Mouse (Mus musculus) left cerebral cortex, postnatal 25 days (tissue): ENCODE measurements at regions not wholly inside any gene's neighbourhood (a gene's known extent, or its start where the extent isn't known, plus 50 kb on each side); places are given as distances from the start of the nearest gene placed in this dataset.

ENCODE experiments used
- DNase-seq, 2 experiments: peaks; one replicate each; pipeline ENCODE4 v3.0.0; 2022; ENCODE audit warnings: low spot score in 2 of 2, mixed read lengths in 1 of 2
- intact Hi-C: fragments of 180-260 bp; cut with DNase I; formaldehyde crosslinking; loops from one replicate; pipeline ENCODE4 v1.15.1; 2025

DNA sequence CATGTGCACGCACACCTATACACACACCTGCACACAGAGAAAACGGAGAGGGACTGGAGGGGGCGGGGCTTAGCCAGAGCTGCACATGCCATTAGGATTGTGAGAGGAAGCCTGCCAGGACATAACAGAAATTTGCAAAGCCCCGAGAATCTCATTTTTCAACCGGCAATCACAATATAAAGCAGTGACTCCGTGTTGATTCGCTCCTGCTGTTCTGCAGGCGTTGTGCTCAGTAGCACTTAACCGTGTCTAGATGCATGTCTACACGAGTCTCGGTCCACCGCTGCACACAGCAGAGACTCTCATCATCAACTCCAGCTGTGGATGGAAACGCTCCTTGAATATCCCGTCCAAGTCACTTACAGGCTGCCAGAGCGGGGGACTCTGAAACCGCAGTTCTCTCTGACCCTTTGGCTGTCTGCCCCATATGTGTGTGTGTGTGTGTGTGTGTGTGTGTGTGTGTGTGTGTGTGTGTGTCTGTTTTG is 260.1 kb upstream of the Sulf2 start:
- DNase-seq = no peak
- intact Hi-C loops = loop anchor here (5.0 kb wide), 2 partner anchors 143 to 258 kb away; partner anchors contain the start of gene Sulf2

DNA sequence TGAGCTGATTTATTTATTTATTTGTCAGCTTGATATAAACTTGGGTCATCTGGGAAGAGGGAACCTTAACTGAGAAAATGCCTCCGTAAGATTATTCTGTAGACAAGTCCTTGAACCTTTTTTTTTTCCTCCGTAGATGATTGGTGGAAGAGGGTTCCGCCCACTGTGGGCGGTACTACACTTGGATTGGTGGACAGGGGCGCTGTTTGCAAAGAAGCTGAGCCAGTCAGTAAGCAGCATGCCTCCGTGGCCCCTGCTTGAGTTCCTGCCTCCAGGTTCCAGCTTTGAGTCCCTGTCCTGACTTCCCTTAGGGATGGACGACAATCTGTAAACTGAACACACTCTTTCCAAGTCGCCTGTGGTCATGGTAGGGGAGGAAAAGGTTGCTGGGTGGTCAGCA is 259.4 kb upstream of the Sulf2 start:
- DNase-seq = no peak
- intact Hi-C loops = loop anchor here (5.0 kb wide), 2 partner anchors 143 to 258 kb away; partner anchors contain the start of gene Sulf2

DNA sequence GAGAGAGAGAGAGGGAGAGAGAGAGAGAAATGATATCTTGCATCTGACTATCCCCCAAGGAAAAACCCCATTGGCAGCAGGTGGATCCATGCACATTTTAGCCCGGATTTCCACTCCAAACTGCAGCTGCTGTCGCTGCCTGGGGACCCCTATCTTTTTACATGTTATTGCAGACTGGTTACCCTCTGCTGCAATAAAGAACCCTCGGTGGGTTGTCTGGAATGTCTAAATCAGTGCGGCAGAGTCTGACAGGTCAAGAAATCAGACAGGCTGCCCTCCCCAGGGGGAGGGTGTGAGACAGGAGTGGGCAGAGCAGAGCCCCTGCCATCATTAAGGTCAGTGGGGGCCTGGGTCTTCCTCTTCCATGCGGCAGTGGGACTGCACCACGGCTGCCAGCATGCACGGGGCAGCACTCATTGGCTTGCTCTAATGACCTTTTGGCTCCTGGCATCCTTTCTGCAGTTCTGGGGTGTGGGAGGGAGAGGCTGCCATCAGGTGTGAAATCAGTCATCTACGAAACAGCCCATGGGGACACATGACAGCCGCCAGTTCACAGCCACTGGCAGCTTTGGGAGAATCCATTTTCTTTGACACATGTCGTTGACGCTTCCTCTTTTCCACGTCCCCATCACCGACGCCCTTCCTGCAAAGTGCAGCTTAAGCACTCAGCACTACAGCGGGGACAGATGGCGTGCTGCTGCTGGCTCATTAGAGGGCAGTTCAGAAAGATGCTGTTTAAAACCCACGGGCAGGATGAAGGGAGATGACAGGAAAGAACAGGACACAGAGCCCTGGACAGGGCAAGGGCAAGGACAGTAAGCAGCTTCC is 256.8 kb upstream of the Sulf2 start:
- no peak for DNase-seq
- intact Hi-C loops = no loop called here

DNA sequence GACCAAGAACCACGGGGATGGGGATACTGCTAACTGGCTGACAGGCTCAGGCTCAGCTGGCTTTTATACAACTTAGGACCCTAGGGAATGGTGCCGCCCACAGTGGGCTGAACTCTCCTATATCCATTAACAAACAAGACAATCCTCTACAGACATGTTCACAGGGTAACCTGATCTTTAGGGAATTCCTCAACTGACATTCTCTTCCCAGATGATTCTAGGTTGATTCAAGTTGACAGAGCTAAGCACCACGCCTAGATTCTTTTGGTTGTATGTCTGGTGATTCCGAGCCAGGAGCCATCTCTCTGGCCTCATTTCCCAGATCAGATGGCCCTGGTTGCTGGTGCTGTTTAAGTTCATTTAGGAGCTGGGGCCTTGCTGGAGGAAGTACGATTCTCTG is 253.9 kb upstream of the Sulf2 start:
- intact Hi-C loops = no loop called here
- no peak for DNase-seq

DNA sequence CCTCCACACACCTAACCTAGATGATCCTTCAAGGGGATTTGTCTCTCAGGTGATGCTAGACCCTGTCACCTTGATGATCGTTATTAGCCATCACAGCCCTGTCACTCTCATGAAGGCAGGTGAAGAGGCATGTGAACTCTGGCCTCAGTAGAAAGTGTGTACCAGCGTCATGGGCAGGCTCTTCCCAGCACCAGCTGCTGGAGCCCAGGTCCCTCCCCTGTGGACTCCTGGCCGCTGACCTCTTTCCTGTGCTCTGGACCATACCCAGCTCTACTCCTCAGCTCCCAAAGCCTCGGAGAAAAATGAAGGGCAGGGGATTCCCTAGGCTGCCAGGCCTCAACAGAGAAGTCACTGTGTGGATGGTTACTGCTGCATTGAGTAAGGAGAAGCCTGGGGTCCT is 253.3 kb upstream of the Sulf2 start:
- intact Hi-C loops = no loop called here
- no peak for DNase-seq

DNA sequence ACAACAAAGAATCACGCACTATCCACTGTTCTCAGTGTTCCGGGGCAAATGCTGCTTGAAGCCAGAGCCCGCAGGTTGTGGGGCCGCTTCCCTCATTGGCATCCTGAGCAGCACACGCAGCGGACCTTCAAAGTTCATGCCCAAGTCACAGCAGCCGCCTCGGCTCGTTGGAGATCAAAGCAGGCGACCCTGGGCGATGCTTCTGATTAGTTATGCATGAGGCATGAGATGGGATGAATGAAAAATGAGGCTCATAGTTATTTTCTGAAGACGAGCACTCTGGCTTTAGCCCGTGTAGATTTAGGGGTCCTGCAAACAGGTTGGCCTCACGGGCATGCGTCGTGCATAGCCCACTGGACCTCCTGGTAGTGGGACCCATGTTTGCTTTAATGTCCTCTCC is 252.5 kb upstream of the Sulf2 start:
- intact Hi-C loops = no loop called here
- no peak for DNase-seq

DNA sequence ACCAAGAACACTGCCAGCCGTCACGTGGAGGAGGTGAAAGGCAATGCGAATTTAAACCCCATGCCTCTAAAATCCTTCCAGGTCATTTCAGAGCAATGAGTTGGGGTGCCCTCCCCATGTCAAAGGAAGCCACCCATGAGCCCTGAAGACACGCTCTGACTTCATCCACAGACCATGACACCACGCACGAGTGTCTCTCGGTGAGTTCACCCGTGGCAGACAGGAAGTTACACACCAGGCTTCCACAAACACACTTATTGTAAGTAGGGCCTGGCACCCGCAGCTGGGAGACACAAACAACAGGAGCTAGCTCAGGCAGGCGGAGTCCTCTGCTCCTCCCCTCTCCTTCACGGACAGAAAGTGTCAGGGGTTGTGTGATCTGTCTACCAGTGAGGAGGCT is 251.4 kb upstream of the Sulf2 start:
- no peak for DNase-seq
- intact Hi-C loops = no loop called here

DNA sequence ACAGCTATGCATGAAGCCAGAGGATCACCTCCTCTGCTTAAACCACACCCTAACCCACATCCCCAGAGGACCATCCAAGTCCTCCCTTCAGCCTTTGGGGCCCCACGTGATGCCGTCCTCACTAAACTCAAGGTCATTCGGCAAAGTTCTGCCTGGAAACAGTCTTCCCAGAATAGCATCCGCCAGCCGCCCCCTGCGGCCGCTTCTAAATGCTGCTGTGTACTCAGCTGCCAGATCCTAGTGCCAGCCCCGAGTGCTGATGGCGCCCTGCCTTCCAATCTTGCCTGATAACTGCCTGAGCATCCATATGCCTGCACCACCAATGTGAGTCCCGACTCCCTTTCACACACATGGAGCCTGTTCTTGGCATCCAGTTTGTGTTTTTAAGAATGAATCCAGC is 247.9 kb upstream of the Sulf2 start:
- intact Hi-C loops = no loop called here
- peak; percentile 57 to 87 for DNase-seq

DNA sequence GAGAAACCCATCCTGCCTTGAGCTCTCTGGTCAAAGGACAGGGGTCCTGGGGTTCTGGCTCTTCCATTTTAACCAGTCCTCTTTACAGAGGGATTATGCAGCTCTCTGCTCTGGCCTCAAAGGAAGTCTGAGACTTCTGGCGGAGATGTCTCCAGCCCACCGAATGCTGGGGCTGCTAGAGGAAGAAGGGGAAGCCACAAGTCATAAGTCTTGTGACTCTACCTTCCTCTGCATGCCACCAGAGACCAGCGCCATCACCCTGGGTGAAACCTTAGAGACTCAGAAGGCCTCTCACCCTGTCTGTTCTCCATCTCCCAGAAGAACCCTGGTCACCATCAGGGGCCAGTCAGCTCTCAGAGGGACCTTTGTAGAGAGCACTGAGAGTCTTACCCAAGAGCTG is 246.4 kb upstream of the Sulf2 start:
- DNase-seq = no peak
- intact Hi-C loops = no loop called here

DNA sequence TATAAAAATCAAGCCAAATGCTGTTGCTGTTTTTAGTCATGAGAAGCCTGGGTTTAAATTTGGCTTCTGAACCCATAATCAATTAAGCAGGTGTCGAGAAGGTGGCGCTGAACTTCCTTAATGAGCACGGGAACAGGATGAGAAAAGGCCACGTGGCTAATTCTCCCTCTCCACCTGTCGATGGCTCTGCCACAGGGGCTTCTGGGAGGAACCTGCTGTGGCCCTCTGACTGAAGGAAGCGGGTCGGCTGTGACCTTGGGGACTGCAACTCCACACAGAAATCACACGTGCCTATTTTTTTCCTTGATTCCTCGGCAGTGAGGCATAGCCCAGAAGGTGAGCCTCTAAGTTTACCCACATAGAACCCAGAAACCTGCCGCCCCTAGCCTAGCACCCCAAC is 244.8 kb upstream of the Sulf2 start:
- intact Hi-C loops = no loop called here

DNA sequence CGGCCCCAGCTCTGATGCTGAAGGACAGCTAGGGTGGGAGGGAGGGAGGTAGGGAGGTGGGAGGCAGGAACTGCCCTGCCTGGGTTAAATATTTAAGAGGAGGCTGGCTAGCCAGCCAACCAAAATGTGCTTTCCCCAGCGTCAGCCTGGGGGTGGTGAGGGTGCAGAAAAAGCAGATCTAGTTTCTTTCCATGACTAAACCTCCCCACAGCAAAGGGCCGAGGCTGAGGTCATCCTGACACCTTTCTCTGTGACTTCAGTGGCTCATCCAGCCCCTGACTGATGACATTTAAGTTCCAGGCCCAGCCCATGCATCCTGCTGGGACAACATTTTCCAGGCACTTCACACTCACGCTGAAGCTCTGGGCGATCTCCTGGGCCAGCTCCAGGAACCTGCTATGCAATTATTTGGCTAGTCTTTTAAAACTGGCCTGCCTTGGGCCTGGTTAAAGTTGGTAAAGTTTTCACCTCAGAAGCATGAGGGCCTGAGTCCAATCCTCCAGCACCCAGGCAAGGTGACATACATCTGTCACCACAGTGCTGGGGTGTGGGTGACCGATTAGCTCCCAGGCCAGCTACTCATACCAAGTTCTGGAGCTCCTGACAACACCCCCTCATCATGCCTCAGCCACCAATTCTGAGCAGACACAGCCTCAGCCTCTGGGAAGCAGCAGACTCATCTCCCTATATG is 243.8 kb upstream of the Sulf2 start:
- intact Hi-C loops = no loop called here
- peak in 1 of 2 experiments; percentile 47 for DNase-seq

More for the DNA sequence above, 244.8 kb upstream of the Sulf2 start:
- DNase-seq = no peak

DNA sequence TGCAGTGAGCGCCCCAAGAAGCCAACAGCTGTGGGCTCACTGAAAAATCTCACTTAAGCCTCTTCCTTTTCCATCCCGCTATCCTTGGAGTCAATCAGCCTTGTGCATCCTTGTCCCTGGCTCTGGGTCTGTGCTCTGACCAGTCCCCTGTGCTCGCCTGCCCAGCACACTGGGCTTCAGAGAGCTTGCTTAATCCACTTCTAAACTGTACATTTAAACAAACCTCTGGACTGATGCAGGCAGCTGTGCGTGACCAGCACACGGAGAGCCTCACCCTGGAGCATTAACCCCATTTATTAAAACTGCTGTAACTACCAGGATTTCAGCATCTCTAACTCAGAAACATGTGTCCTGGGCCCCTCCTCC is 243.3 kb upstream of the Sulf2 start:
- intact Hi-C loops = no loop called here
- DNase-seq = no peak

DNA sequence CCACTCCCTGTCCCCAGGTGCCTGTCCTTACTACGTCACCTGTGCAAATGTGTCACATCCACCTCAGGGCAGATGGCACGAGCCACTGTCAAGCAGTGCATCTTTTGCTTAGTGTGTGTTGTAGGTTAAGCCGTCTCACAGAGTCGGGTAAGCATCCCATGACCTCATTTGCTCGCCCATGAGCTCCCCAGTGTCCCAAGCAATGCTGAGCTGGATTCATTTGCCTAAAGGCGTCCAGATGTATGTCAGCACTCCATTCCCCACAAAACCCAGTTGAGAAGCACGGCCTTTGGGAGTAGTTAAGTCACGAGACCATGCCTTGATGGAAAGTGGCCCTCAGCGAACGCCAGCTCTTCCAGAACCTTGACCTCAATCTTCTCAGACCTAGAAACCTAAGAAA is 242.7 kb upstream of the Sulf2 start:
- no peak for DNase-seq
- intact Hi-C loops = no loop called here

DNA sequence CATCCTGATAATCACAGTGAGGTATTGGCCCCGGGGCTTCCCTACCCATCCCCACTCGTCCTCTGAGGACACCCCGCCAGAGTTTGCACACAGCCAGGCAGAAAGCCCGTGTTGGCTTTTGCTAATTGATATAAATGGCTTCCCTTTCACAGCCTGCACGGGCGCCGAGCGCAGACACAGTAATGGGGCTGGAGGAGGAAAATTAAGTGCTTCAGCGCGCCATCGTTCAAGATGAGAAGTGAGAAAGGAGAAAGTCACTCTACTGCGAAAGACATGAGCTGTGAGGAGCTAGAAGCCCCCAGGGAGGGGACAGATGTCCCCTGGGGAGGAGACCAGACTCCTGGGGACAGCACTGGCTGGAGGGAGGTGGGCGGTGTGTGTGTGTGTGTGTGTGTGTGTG is 239.2 kb upstream of the Sulf2 start:
- DNase-seq = no peak
- intact Hi-C loops = no loop called here

DNA sequence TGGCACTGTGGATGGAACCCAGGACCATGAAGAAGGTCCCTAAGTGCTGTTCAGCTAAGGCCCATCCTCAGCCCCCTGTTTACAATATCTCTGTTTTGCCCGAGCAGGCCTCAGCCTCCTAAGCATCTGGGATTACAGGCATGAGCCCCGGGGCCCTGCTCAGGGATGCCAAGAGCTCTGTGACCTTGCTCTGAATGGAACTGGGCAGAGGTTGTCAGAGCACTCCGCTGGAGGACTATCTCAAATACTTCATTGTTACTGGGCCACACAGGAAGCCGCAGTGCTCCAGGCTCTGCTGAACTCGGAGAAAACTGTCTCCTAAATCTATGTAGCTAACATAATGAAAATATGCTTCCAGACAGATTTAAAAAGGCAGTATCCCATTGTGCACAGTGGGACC is 235.7 kb upstream of the Sulf2 start:
- intact Hi-C loops = no loop called here
- no peak for DNase-seq

DNA sequence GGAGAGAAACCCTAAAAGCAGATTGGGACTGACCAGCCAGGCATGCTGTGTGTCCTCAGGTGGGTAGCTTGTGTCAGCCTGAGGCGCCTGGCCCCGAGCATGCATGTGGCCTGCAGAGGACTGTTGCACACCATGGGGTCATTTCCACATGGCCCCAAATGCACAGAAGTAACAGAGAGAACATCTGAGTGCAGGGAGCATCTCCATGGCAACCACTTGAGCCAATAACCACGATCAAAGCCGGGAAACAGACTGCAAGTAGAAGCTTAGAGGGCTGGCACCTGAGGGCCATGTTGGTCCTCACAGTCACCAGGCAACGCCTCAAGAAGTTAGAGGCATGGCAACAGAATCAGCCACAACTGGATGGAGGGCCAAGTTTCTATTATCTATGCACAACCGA is 232.6 kb upstream of the Sulf2 start:
- intact Hi-C loops = no loop called here
- no peak for DNase-seq

DNA sequence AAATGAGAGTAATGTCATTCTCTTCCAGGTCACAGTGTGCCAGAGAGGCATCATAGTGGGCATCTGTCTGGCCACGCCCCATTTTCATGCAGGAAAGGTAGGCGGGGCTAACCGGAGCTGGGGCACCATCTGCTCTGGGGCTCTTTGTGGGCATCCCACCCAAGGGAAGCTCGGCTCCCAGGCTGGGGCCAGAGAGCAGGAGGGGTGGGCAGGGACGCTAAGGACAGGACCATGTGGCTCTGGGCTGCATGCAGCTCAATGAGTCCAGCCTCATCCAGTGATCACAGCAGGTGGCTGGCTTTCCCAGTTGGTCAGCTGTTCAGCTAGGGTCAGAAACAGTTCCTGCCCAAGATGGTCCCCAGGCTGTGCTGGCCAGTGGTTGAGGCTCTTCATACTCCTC is 231.4 kb upstream of the Sulf2 start:
- intact Hi-C loops = no loop called here
- DNase-seq = no peak

DNA sequence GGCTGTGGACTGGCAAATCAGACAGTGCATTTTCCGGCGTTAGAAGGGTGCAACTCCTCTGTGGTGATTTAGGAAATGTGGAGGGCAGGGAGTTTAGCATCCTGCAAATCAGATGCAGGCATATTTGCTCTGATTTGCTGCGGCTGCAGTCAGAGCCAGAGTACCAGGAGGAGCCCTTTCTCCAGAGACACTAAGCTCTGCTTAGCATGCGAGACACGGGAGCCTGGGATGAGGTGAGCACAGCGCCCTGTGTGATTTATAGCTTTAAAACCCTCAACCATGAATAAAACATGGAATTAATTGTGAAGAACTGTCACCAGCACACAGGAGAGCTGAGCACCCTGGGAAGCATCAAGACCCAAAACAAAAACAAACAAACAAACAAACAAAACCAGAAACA is 229.1 kb upstream of the Sulf2 start:
- intact Hi-C loops = no loop called here
- no peak for DNase-seq

DNA sequence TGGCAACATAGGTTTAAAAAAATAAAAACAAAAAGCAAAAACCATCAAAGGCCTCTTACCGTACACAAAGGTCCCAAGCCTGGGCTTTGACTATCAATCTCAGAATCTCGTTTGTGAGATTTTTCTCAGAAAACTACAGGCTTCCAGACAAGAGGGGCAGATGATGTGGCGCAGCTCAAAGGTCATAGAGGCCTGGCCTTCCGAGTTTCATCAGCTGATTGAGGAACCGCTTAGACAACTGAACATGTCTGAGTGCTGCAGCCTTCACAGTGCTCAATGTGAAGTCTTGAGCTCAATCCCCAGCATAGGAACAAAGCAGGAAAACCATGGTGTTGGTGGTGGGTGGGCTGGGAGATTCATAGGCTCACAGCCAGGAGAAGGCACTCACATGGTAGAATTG is 227.9 kb upstream of the Sulf2 start:
- intact Hi-C loops = no loop called here
- no peak for DNase-seq

DNA sequence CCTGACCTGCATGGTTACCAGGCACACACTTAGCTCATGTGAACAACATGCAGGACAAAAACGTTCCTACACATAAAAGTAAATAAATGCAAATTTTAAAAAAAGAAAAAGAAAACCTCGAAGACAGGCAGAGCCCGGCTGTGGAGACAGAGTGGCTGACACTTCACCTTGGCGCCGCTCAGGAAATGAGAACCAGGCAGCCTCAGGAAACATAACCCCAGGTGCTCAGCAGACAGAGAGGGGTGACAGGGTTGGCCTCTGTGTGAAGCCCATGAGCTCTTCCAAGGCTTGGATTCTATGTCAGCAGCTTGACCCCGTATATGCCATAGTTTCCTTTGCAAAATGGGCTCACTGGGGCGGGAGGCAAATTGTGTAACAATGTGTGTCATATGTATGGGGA is 226.7 kb upstream of the Sulf2 start:
- no peak for DNase-seq
- intact Hi-C loops = no loop called here

DNA sequence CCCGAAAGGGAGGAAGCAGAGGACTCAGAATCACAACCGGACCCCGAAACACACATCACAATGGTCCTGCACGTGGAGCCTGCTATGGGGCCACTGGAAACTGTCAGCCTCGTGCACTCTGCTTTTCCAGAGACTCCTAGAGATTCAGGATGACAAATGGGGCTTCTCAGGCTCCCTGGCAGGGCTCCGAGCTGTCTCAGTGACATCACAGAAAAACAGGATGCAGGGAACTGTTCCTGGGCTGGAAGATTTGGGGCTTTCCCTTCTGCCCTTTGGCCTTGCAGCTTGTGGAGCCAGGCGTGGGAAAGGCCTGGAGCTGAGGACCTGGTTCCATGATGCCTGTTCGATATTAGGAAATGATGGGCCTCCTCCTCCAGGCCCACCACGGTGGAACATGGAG is 225.4 kb upstream of the Sulf2 start:
- DNase-seq = no peak
- intact Hi-C loops = no loop called here
